Mouse (Mus musculus): Measurements from ENCODE around the gene Vmn1r129.
"Not testable (repeated sequence)": the region's sequence is repeated elsewhere in the genome, so short reads cannot be mapped to it uniquely, and the experiment has no call there.

Vmn1r129 gene

GRCm38 (mm10) chr7:21361191-21361590 lies at the start of gene Vmn1r129:
Gene Vmn1r129, minus strand, starts transcription at chr7:21361291.
- DNase-seq (ENCODE audit: low spot score): not testable (repeated sequence)

- DNase-seq (ENCODE audit: low spot score): not testable (repeated sequence)
Measured at GRCm38 (mm10) chr7:21349073-21349472, 12.0 kb downstream of the Vmn1r129 start, which contains the start of gene Vmn1r128. Gene Vmn1r128, plus strand, starts transcription at chr7:21349373.

- not testable (repeated sequence) for DNase-seq (ENCODE audit: low spot score)
Measured at GRCm38 (mm10) chr7:21319761-21320160, 41.3 kb downstream of the Vmn1r129 start, which contains the start of gene Vmn1r127. Gene Vmn1r127, minus strand, starts transcription at chr7:21319861.

All from ovary, adult 18-20 months (tissue).